Mouse (Mus musculus): ENCODE data around the gene Ugt8a.

Ugt8a gene

GRCm38 (mm10) chr3:125869873-125870272 lies 68.5 kb downstream of the Ugt8a start:
- no peak for DNase-seq (ENCODE audit: low spot score in 2 of 2)

DNA sequence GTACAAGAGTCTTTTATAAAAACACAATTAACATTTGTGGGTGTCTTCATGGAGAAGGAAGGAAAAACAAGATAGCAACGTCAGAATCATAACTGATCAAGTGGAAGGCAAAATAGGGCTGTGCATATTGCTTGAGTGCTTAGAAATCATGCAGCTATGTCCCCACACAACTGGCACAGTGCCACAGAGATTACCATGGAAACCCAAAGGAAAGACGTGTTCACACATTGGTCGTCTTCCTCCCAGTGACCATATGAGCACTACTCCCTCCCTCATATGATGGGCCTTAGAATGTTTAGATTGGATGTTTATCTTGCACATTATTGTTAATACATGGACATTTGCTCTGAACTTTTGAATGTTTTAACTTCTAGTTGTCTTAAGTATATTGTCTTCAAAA lies 76.8 kb downstream of the Ugt8a start:
- DNase-seq (ENCODE audit: low spot score in 2 of 2), result no peak

DNA sequence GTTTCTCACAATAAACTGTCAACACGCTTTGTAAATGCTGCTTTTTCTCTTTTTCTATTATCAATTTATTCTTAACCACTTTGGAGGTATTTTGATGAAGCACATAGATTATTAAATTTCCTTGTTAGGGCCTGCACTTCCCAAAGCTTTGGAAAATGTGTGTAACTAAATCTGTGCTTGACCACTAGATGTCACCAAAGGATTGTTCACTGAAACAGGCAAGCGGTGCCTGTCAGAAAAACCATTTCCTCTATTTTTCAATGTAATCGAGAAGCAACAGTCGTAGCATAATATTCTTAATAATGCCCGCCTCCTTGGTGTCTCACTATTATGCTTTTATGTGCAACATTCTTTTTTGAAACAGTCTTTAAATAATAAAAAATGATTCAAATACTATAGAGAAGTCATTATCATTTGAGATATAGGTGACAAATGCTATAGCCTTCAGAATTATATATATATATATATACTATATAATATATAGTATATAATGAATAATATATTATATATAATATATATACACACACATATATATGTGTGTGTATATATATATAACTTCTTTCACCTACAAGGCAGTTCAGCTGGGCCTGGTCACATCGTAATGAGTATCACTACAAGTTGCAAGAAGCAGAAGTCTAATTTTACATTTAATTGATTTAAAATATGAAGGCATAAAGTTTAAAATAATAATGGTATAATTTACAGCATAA lies 89.1 kb downstream of the Ugt8a start:
- peak in 1 of 2 experiments; percentile 36 for DNase-seq (ENCODE audit: low spot score in 2 of 2)

DNA sequence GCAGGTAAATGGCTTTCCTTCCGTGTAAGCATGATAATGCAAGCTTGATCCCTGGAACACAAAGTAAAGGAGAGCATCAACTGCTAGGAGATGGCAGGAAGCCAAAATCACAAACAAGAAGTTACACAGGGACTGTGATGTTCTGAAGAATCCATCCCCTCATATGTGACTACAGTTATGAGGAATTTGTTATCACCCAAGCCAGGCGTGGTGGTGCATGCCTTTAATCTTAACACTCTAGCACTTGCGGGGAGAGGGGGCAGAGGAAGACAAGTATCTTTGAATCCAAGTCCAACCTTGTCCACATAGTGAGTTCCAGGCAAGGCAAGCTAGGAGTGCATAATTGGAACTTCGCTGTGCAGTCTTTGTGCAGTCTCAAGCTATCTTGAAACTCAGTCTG lies 110.4 kb downstream of the Ugt8a start:
- DNase-seq (ENCODE audit: low spot score in 2 of 2), result no peak

GRCm38 (mm10) chr3:125827256-125827655 lies 111.2 kb downstream of the Ugt8a start:
- no peak for DNase-seq (ENCODE audit: low spot score in 2 of 2)

DNA sequence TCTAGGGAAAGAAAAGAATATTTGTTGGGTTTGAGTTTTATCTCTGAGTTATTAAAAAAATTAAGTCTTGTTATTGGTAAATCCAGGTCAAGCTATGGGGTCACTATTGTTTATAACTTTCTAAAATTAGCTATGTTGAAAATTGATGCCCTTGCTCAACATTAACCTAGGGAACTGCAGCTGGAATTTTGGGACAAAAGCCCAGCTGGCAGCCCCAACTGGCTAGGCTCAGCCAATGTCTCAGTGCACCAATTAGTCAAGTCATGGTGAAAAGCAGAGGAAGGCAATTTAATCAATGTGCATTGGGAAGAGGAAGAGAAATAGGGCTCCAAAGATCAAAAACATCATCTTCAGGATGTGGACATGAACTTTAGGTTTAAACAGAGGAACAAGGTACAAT lies 118.7 kb downstream of the Ugt8a start:
- no peak for DNase-seq (ENCODE audit: low spot score in 2 of 2)

Data from left cerebral cortex, adult 9 months (tissue).